ENCODE assay signal across 32 mouse cellular contexts in genomic region chr2:158631873-158632272, GRCm38 (mm10). TPM values are rescaled to one million over a fixed set of nuclear protein-coding genes. Genes with fewer than 3 reads are reported as not detected.
"Had no signal": no experiment of that assay in that cellular context is flagged by ENCODE, and none has a peak within 500 bp of the region (broad histone marks: within the 10 kb centered on the region; RNA-seq: fewer than 3 reads in every experiment).

No protein-coding gene starts in this region.

- H3K27me3 ChIP-seq: heart, embryonic 13.5 days; heart, embryonic 15.5 days; hindbrain, embryonic 12.5 days; intestine, embryonic 15.5 days; limb, embryonic 12.5 days; liver, embryonic 13.5 days had no signal

- ATAC-seq: hindbrain, embryonic 16.5 days; inflammation-experienced regulatory T-cells, adult 6 months; intestine, embryonic 15.5 days; intestine, postnatal 0 days had no signal

- H3K9ac ChIP-seq: heart, embryonic 13.5 days; heart, embryonic 15.5 days; hindbrain, embryonic 12.5 days; hindbrain, embryonic 14.5 days; intestine, embryonic 15.5 days; limb, embryonic 12.5 days; liver, embryonic 13.5 days had no signal

- H3K4me2 ChIP-seq: heart, embryonic 11.5 days; heart, embryonic 13.5 days; heart, embryonic 15.5 days; hindbrain, embryonic 12.5 days; hindbrain, embryonic 14.5 days; intestine, embryonic 15.5 days; limb, embryonic 12.5 days; liver, embryonic 11.5 days; liver, embryonic 13.5 days had no signal

- H3K27ac ChIP-seq: heart, adult 2 months; heart, embryonic 13.5 days; heart, embryonic 15.5 days; hindbrain, embryonic 10.5 days; hindbrain, embryonic 12.5 days; hindbrain, embryonic 14.5 days; intestine, embryonic 15.5 days; layer of hippocampus, adult 2 months; left cerebral cortex, adult 2 months; limb, embryonic 10.5 days; limb, embryonic 12.5 days; liver, embryonic 13.5 days had no signal

- H3K4me1 ChIP-seq: heart, embryonic 13.5 days; heart, embryonic 15.5 days; intestine, embryonic 15.5 days; limb, embryonic 12.5 days had no signal

- H3K9me3 ChIP-seq: heart, embryonic 13.5 days; heart, embryonic 15.5 days; hindbrain, embryonic 10.5 days; hindbrain, embryonic 12.5 days; intestine, embryonic 15.5 days; limb, embryonic 10.5 days; limb, embryonic 12.5 days; liver, embryonic 13.5 days had no signal

- DNase-seq: gastrocnemius, postnatal 14 days; gastrocnemius, postnatal 36 days; heart, adult 11 months; heart, adult 2 months; heart, postnatal 4 days; kidney, adult 18-20 months; kidney, adult 8-10 months; kidney, postnatal 10 days; kidney, postnatal 4 days; liver; liver, embryonic 13.5 days had no signal

- H3K4me3 ChIP-seq: heart, adult 2 months; heart, embryonic 13.5 days; heart, embryonic 15.5 days; hindbrain, embryonic 10.5 days; hindbrain, embryonic 12.5 days; intestine, embryonic 15.5 days; layer of hippocampus, adult 2 months; left cerebral cortex, adult 2 months; limb, embryonic 10.5 days; limb, embryonic 12.5 days; liver, embryonic 13.5 days had no signal

RNA-seq across cellular contexts. Expression of gene Slc32a1, which starts 21.3 kb away (rescaled TPM):
- total RNA-seq: gastrocnemius, adult 18-20 months; gastrocnemius, adult 8-10 months; gastrocnemius, postnatal 14 days; gastrocnemius, postnatal 36 days; heart, adult 2 months; heart, postnatal 25 days; heart, postnatal 4 days had no signal
- polyA plus RNA-seq: gonadal fat pad, adult 2 months; heart, adult 2 months; heart, embryonic 13.5 days; heart, embryonic 15.5 days; heart, postnatal 0 days; inflammation-experienced regulatory T-cells, adult 6 months; intestine, embryonic 15.5 days; intestine, postnatal 0 days; kidney, embryonic 16.5 days; limb, embryonic 10.5 days; limb, embryonic 12.5 days; liver, embryonic 13.5 days had no signal
